8 mouse cellular contexts compared by ENCODE assay signal in genomic region chr11:77737289-77737688, GRCm38 (mm10).
DNase-seq lines count a peak whose midpoint lies in the region.

No protein-coding gene starts in this region.

- DNase-seq in 3T3-L1 (ENCODE audit: low read depth, low spot score) (peak; percentile 90), ES-CJ7 (ENCODE audit: low read depth, low spot score) (peak; percentile 88)
- peak; percentile 75 for DNase-seq in c-Kit-positive CD71-positive TER-119-positive erythroid progenitor cells, embryonic 14.5 days (ENCODE audit: low spot score)
- DNase-seq in frontal cortex, postnatal 10 days (ENCODE audit: low spot score in 2 of 2): peak; percentile 30 to 73
- DNase-seq in kidney, postnatal 25 days: peak; percentile 87 to 95
- peak; percentile 78 to 86 for DNase-seq in lung, adult 18-20 months
- DNase-seq in right cerebral cortex, postnatal 14 days: peak; percentile 88
- DNase-seq in urinary bladder, postnatal 25 days (ENCODE audit: low spot score): peak; percentile 85

Comparison
In these comparisons a context has a peak if more than half of its experiments do, and no peak if none do; other contexts are left out.
1. Peak in every context shown above with its lines: DNase-seq.